Mouse (Mus musculus) liver, embryonic 14.5 days (tissue): ENCODE measurements around the gene Itpkb.

Experiments used
- CTCF ChIP-seq: IDR thresholded peaks from 2 replicates; pipeline ENCODE4 v1.5.1; 2016; ENCODE audit warnings: antibody characterized with exemption, low read depth, control low read depth
- EP300 ChIP-seq: IDR thresholded peaks from 2 replicates; pipeline ENCODE4 v1.6.1; 2016; ENCODE audit warnings: antibody characterized with exemption, low read depth

DNA sequence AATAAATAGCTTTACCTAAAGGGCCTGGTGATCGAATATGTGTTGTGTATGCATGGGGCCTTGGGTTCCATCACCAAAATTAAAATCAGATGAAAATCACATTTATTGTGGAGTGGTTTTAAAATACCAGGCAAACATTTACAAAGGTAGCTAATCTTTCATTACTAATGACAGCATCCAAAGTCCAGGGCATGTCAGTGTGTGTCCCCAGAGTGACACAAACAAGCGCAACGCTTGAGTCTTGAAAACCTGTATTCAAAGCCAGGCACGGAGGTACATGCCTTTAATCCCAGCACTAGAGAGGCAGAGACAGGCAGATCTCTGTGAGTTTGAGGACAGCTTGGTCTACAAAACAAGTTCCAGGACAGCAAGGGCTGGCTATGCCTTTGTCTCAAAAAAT, 30.6 kb upstream of the Itpkb start:
- TF ChIP-seq CTCF (no peak), EP300 (no peak)
